Mouse (Mus musculus): Measurements from ENCODE around the gene Crbn. TPM values are rescaled to one million over a fixed set of nuclear protein-coding genes. Genes with fewer than 3 reads are reported as not detected.

Crbn gene
- 100 to 1,000 TPM in 3 of 4 experiments, 10 to 100 TPM in 1; 97.6 to 107 (median 104) TPM for total RNA-seq (2022)

- DNase-seq (ENCODE audit: low spot score in 2 of 2), result peak; percentile 81 to 92
Measured at GRCm38 (mm10) chr6:106799333-106800226, at the start of gene Crbn. Crbn (minus strand) TSS chr6:106800077.

DNA sequence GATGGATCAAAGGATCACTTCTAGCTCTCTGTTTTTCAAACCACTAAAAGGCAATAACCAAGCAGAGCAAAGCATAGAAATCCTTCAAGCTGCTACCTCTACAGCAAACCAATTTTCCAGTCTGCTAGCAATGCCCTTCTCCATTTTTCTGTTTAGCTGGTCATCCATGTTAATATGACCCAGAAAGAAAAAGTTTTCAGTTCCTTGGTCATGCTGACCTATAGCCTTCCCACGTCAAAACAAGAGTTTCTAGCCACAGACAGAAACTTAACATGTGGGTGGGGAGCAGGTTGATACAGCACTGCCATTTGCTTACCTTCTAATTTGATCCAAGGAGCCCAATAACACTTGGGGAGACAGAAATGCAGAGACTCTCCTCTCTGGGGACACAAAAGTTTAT lies 40.3 kb upstream of the Crbn start:
- no peak for DNase-seq (ENCODE audit: low spot score in 2 of 2)

DNA sequence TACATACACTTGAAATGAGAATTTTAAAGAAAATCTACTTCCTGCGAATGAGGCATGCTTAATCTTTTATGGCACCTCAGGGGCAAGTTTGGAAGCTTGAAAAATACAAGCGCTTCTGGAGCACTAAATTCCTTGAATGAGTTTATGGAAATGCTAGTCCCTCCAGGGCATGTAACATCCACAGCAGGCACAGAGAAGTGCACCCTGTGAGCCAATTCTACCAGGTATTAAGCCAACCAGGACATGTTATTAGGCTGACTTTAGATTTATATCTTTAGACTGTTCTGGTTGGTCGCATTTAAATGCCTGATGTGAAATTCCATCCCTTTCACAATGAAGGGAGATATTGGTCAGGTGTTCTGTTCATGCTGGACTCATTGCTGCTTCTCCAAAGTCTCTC lies 38.2 kb upstream of the Crbn start:
- DNase-seq (ENCODE audit: low spot score in 2 of 2), result no peak

GRCm38 (mm10) chr6:106835316-106835715 lies 35.4 kb upstream of the Crbn start:
- DNase-seq (ENCODE audit: low spot score in 2 of 2), result no peak

GRCm38 (mm10) chr6:106822329-106822728 lies 22.5 kb upstream of the Crbn start:
- DNase-seq (ENCODE audit: low spot score in 2 of 2), result peak; percentile 18 to 41

GRCm38 (mm10) chr6:106820566-106820965 lies 20.7 kb upstream of the Crbn start:
- DNase-seq (ENCODE audit: low spot score in 2 of 2), result no peak

- DNase-seq (ENCODE audit: low spot score in 2 of 2), result no peak
Measured at GRCm38 (mm10) chr6:106819906-106820305, 20.0 kb upstream of the Crbn start.

DNA sequence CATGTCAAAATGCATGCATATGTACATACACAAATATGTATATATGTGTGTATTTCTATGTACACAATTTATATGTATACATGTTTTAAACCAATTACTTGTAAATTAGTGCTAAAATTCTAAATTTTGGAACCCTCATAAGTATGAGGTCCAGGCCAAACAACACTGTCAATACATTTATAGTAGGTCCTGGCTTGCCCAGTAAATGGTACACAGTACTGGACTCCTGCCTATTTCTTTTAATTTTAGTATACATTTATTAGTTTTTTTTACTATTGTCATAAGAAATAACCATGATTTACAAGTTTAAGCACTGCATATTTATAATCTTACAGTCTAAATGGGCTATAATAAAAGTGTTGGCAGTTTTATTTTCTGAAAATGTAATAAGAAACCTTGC lies 19.4 kb upstream of the Crbn start:
- no peak for DNase-seq (ENCODE audit: low spot score in 2 of 2)

DNA sequence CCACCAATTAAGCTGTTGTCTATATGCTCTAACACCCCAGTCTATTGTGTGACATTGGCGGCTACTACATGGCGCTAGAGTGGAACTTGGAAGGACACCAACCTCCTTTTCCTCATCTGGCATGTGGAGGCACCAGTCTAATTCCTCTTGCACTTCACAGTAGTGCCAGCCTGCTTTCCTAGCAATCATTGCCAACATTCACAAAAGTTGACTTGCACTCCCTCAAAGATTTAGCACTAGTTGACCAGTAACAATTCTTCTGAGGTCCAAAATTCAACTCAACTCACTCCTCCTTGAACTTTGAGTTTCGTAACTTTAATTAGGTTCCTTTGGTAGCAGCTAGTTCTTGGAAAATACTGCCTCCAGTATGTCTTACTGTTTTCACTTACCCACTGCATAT lies 10.8 kb upstream of the Crbn start:
- no peak for DNase-seq (ENCODE audit: low spot score in 2 of 2)

- DNase-seq (ENCODE audit: low spot score in 2 of 2), result no peak
Measured at GRCm38 (mm10) chr6:106809161-106809560, 9.3 kb upstream of the Crbn start.

- peak; percentile 40 for DNase-seq (ENCODE audit: low spot score in 2 of 2)
Measured at GRCm38 (mm10) chr6:106804904-106805303, 5.0 kb upstream of the Crbn start.

DNA sequence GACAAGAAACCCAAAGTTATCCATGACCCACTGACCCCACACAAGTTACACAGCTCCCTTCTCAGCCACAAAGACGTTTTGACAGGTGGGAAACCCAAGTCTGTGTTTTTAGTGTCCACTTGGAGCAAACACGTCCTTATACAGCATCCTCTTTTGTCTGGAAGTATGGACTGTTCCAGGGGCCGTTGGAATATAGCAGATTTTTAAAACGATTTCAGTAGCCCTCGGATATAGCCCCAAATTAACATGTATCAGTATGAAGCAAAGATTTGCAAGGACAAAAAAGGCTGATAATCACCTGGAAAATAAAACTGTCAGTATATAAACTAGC lies 315 bp upstream of the Crbn start:
- DNase-seq (ENCODE audit: low spot score in 2 of 2), result no peak

DNA sequence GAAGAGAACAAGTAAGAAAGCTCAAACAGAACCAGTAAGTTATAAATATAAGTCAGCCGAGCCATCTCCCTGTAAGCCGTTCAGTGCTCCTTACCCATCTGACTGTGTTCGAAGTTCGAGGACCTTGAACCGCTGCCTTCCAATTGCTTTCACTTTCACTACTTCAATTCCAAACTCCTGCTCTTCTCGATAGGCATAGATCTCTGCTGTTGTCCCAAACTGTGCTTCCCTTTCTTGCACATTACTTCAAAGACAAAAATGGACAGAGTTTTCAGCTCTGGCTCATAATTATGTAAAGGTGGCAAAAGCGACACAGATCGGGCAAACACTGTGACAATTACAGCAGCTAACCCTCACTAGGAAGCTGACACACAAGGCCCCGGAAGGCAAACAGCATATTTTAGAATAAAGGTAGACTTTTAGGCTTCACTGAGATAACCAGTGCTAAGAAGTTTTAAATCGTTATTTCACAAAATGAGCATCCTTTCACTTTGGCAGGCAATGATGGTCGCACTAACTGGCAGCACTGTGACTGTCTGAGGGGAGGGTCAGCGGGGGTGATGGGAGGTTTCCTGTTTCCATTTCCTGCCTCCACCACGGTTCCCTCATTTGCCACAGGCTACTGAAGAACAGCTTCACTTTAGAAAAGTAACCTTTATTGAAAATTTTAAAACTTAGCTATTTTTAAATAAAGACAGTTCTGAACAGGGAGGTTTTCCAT lies 5.6 kb downstream of the Crbn start:
- no peak for DNase-seq (ENCODE audit: low spot score in 2 of 2)

DNA sequence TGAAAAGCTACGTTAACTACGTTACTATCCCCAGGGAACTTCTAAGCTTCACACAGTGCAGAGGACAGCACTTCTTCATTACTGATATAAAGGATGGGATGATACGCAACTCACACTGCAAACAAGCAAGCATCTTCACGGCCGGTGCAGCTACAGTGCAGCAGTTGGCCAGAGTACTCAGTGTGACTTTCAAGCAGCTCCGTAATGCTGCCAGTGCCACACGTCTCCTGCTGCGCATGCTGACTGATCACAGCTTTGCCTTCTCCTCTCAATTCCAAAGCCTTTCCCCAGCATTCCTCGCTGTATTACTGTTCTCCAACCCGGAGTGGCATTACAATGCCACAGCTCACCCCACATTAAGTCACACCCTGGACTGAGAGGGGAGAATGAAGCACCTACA lies 6.3 kb downstream of the Crbn start:
- no peak for DNase-seq (ENCODE audit: low spot score in 2 of 2)

- DNase-seq (ENCODE audit: low spot score in 2 of 2), result no peak
Measured at GRCm38 (mm10) chr6:106793088-106793487, 6.8 kb downstream of the Crbn start.

- DNase-seq (ENCODE audit: low spot score in 2 of 2), result no peak
Measured at GRCm38 (mm10) chr6:106792486-106792885, 7.4 kb downstream of the Crbn start.

DNA sequence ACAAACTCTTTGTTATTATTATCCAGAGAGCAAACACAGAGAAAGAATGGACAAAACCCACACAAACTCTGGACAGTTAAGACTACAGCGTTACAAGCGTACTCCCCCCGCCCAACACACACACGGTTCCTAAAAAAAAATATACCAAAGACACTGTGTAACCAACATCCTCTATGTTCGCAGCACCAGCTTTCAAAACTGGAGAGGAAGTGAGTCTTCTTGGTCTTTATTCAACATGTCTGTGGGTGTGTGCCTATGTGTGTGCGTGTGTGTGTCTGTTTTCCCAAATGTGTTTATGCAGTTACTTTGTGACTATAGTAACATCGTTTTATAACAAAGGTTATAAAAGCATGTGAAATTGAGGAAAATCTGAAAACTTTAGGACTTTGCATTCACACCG lies 8.4 kb downstream of the Crbn start:
- DNase-seq (ENCODE audit: low spot score in 2 of 2), result no peak

- no peak for DNase-seq (ENCODE audit: low spot score in 2 of 2)
Measured at GRCm38 (mm10) chr6:106787138-106787537, 12.7 kb downstream of the Crbn start.

DNA sequence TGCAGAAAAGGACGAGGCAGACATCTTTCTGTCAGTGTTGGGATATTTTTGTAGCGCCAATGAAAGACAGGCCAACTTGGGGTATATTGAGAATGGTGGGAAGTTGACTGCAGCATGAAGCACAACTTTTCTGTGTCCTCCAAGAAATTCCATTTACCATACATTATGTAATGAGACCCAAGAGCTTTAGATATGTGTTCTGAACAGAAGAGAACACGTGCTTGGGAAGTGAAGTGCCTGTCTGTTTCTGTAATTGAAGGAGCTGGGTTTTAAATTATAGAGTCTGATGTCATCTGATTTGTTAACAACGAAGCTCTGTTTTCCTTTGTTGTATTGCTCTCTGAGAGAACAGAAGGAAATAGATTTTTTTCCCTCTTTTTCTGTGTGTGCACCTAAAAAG lies 29.8 kb downstream of the Crbn start:
- no peak for DNase-seq (ENCODE audit: low spot score in 2 of 2)

DNA sequence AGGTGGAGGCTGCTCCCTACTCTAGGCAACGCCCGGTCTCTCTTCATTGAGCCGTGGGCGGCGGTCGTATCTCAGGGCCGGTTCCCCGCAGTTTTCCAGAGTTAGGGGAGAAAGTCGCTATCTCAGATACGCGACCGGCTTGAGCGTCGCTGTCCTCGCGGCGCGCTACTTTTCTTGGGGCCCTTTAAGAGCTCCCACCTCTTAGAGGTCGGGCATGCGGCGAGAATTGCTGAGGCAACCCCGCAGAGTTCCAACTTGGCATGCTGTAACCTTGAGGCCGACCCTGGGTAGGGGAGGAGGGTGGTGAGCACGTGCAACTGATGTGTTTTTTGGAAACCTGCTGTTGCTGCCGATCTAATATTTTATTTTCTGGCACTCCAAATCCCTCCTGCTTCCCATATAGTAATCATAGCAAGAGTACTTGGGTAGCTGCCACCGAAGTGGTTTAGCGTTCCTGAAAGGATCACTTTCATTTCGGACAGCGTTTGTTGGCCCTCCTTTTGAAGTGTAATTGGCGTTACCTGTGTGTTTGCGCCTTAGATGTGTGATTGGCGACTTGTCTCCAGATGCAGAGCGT lies 30.5 kb downstream of the Crbn start:
- DNase-seq (ENCODE audit: low spot score in 2 of 2), result no peak

GRCm38 (mm10) chr6:106768640-106769289 lies 31.1 kb downstream of the Crbn start, which contains the start of gene Trnt1:
Trnt1 (plus strand) TSS chr6:106769120.
- DNase-seq (ENCODE audit: low spot score in 2 of 2), result peak; percentile 95 to 96

DNA sequence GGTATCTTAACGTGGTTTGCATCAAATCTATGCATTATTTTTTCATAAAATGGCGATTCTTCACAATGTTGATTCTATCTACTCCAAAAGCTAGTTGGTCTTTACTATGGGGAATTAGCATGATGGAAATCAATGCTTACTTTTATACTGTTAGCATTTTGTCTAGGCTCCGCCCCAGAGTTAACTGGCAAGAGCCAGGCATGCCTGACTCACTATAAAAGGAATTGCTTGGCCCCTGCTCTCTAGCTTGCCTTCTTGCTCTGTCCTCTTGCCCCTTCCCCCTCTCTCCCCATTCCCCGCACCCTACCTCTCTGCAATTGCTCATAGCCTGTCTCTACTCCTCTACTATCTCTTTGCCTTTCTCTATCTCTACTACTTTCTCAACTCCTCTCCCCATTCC lies 33.1 kb downstream of the Crbn start:
- no peak for DNase-seq (ENCODE audit: low spot score in 2 of 2)
